Mouse (Mus musculus): ENCODE measurements around the gene Csf2. TPM values are rescaled to one million over a fixed set of nuclear protein-coding genes. Genes with fewer than 3 reads are reported as not detected.
A peak's percentile ranks its signal among the peaks of the same experiment; 100 is the strongest.

Csf2 gene
- polyA plus RNA-seq, 1 experiment from 2014 or later: not detected

- 79% methylated on average over 2 of the region's 2 CpGs for WGBS
- no peaks in the 10 kb centered on the region for H3K36me3 ChIP-seq
- no peak overlapping the region for H3K4me3 ChIP-seq
- no peaks in the 10 kb centered on the region for H3K27me3 ChIP-seq (replicated peaks)
- H3K4me1 ChIP-seq (replicated peaks): no peaks in the 10 kb centered on the region
- H3K9me3 ChIP-seq (replicated peaks): no peaks in the 10 kb centered on the region
- ATAC-seq (ENCODE audit: insufficient number of reproducible peaks, low FRiP score): no peak
- no peak overlapping the region for H3K27ac ChIP-seq (ENCODE audit: poor library complexity, severe bottlenecking)
- no peak overlapping the region for H3K9ac ChIP-seq
- H3K4me2 ChIP-seq: no peak overlapping the region
These were observed 22.0 kb downstream of the Csf2 start for GRCm38 (mm10) chr11:54227478-54227877.

GRCm38 (mm10) chr11:54224475-54224986, 24.9 kb downstream of the Csf2 start:
- peaks cover 7% of the 10 kb centered on the region; the same call in 1 of the 2 replicates for H3K4me1 ChIP-seq (replicated peaks)
- H3K27ac ChIP-seq (ENCODE audit: poor library complexity, severe bottlenecking): no peak overlapping the region
- H3K36me3 ChIP-seq: no peaks in the 10 kb centered on the region
- no peaks in the 10 kb centered on the region for H3K27me3 ChIP-seq (replicated peaks)
- no peaks in the 10 kb centered on the region for H3K9me3 ChIP-seq (replicated peaks)
- WGBS: 74% methylated on average over 5 of the region's 5 CpGs
- no peak overlapping the region for H3K4me3 ChIP-seq
- ATAC-seq (ENCODE audit: insufficient number of reproducible peaks, low FRiP score): no peak
- no peak overlapping the region for H3K9ac ChIP-seq
- H3K4me2 ChIP-seq: no peak overlapping the region

- H3K9me3 ChIP-seq (replicated peaks): no peaks in the 10 kb centered on the region
- no peak for ATAC-seq (ENCODE audit: insufficient number of reproducible peaks, low FRiP score)
- H3K9ac ChIP-seq: no peak overlapping the region
- no peak overlapping the region for H3K27ac ChIP-seq (ENCODE audit: poor library complexity, severe bottlenecking)
- WGBS: 70% methylated on average over 9 of the region's 9 CpGs
- H3K4me3 ChIP-seq: no peak overlapping the region
- H3K4me1 ChIP-seq (replicated peaks): peaks cover 7% of the 10 kb centered on the region; the same call in 1 of the 2 replicates
- H3K27me3 ChIP-seq (replicated peaks): no peaks in the 10 kb centered on the region
- no peaks in the 10 kb centered on the region for H3K36me3 ChIP-seq
- H3K4me2 ChIP-seq: no peak overlapping the region
These were observed 25.6 kb downstream of the Csf2 start for GRCm38 (mm10) chr11:54223637-54224474.

- H3K27me3 ChIP-seq (replicated peaks): no peaks in the 10 kb centered on the region
- no peak overlapping the region for H3K9ac ChIP-seq
- ATAC-seq (ENCODE audit: insufficient number of reproducible peaks, low FRiP score): no peak
- H3K36me3 ChIP-seq: no peaks in the 10 kb centered on the region
- no peak overlapping the region for H3K27ac ChIP-seq (ENCODE audit: poor library complexity, severe bottlenecking)
- WGBS: 19% methylated on average over 6 of the region's 6 CpGs
- peaks cover 7% of the 10 kb centered on the region; the same call in 1 of the 2 replicates for H3K4me1 ChIP-seq (replicated peaks)
- no peak overlapping the region for H3K4me3 ChIP-seq
- H3K9me3 ChIP-seq (replicated peaks): no peaks in the 10 kb centered on the region
- H3K4me2 ChIP-seq: no peak overlapping the region
These were observed 29.3 kb downstream of the Csf2 start for GRCm38 (mm10) chr11:54219903-54220740.

GRCm38 (mm10) chr11:54219191-54219590, 30.3 kb downstream of the Csf2 start:
- ATAC-seq (ENCODE audit: insufficient number of reproducible peaks, low FRiP score): no peak
- Histone ChIP-seq H3K4me1 (replicated peaks) (peaks cover 9% of the 10 kb centered on the region; the same call in 1 of the 2 replicates), H3K9ac (no peak overlapping the region), H3K27ac (ENCODE audit: poor library complexity, severe bottlenecking) (no peak overlapping the region), H3K36me3 (no peaks in the 10 kb centered on the region), H3K4me2 (no peak overlapping the region), H3K4me3 (no peak overlapping the region), H3K9me3 (replicated peaks) (no peaks in the 10 kb centered on the region), H3K27me3 (replicated peaks) (no peaks in the 10 kb centered on the region)
- 71% methylated on average over 1 of the region's 1 CpGs for WGBS

GRCm38 (mm10) chr11:54217384-54217783, 32.1 kb downstream of the Csf2 start:
- H3K4me3 ChIP-seq: no peak overlapping the region
- H3K36me3 ChIP-seq: no peaks in the 10 kb centered on the region
- H3K4me2 ChIP-seq: no peak overlapping the region
- H3K4me1 ChIP-seq (replicated peaks): peaks cover 10% of the 10 kb centered on the region; the same call in 1 of the 2 replicates
- H3K9me3 ChIP-seq (replicated peaks): no peaks in the 10 kb centered on the region
- H3K27me3 ChIP-seq (replicated peaks): no peaks in the 10 kb centered on the region
- WGBS: 58% methylated on average over 7 of the region's 7 CpGs
- ATAC-seq (ENCODE audit: insufficient number of reproducible peaks, low FRiP score): no peak
- H3K9ac ChIP-seq: no peak overlapping the region
- no peak overlapping the region for H3K27ac ChIP-seq (ENCODE audit: poor library complexity, severe bottlenecking)

- Histone ChIP-seq H3K36me3 (no peaks in the 10 kb centered on the region), H3K9ac (no peak overlapping the region), H3K27ac (ENCODE audit: poor library complexity, severe bottlenecking) (no peak overlapping the region), H3K4me3 (no peak overlapping the region), H3K4me2 (no peak overlapping the region), H3K9me3 (replicated peaks) (no peaks in the 10 kb centered on the region), H3K4me1 (replicated peaks) (peaks cover 10% of the 10 kb centered on the region; the same call in 1 of the 2 replicates), H3K27me3 (replicated peaks) (no peaks in the 10 kb centered on the region)
- no peak for ATAC-seq (ENCODE audit: insufficient number of reproducible peaks, low FRiP score)
- WGBS: 58% methylated on average over 6 of the region's 6 CpGs
These were observed 33.4 kb downstream of the Csf2 start for GRCm38 (mm10) chr11:54216091-54216490.

- WGBS: 70% methylated on average over 9 of the region's 9 CpGs
- Histone ChIP-seq H3K4me3 (no peak overlapping the region), H3K4me2 (no peak overlapping the region)
These were observed 34.7 kb downstream of the Csf2 start for GRCm38 (mm10) chr11:54214499-54215443.

GRCm38 (mm10) chr11:54213631-54214030, 35.8 kb downstream of the Csf2 start:
- WGBS: 79% methylated on average over 5 of the region's 5 CpGs
- 0 out of 2 replicates have a peak, but pooled peaks cover 3% of the 10 kb centered on the region for H3K4me1 ChIP-seq (replicated peaks)
- H3K4me3 ChIP-seq: no peak overlapping the region
- H3K27me3 ChIP-seq (replicated peaks): no peaks in the 10 kb centered on the region
- H3K9ac ChIP-seq: no peak overlapping the region
- no peak for ATAC-seq (ENCODE audit: insufficient number of reproducible peaks, low FRiP score)
- no peak overlapping the region for H3K4me2 ChIP-seq
- no peaks in the 10 kb centered on the region for H3K9me3 ChIP-seq (replicated peaks)
- no peak overlapping the region for H3K27ac ChIP-seq (ENCODE audit: poor library complexity, severe bottlenecking)
- no peaks in the 10 kb centered on the region for H3K36me3 ChIP-seq

More at GRCm38 (mm10) chr11:54214499-54215443, 34.7 kb downstream of the Csf2 start:
- no peak for ATAC-seq (ENCODE audit: insufficient number of reproducible peaks, low FRiP score)
- Histone ChIP-seq H3K36me3 (no peaks in the 10 kb centered on the region), H3K4me1 (replicated peaks) (0 out of 2 replicates have a peak, but pooled peaks cover 4% of the 10 kb centered on the region), H3K27me3 (replicated peaks) (no peaks in the 10 kb centered on the region), H3K9ac (no peak overlapping the region), H3K9me3 (replicated peaks) (no peaks in the 10 kb centered on the region), H3K27ac (ENCODE audit: poor library complexity, severe bottlenecking) (no peak overlapping the region)

- peak; percentile 48 for ATAC-seq (ENCODE audit: insufficient number of reproducible peaks, low FRiP score)
- H3K4me3 ChIP-seq: no peak overlapping the region
- H3K9ac ChIP-seq: no peak overlapping the region
- 61% methylated on average over 5 of the region's 5 CpGs for WGBS
- H3K4me1 ChIP-seq (replicated peaks): no peaks in the 10 kb centered on the region
- H3K4me2 ChIP-seq: no peak overlapping the region
- no peaks in the 10 kb centered on the region for H3K27me3 ChIP-seq (replicated peaks)
- no peaks in the 10 kb centered on the region for H3K36me3 ChIP-seq
- H3K9me3 ChIP-seq (replicated peaks): no peaks in the 10 kb centered on the region
- H3K27ac ChIP-seq (ENCODE audit: poor library complexity, severe bottlenecking): no peak overlapping the region
These were observed 42.5 kb downstream of the Csf2 start for GRCm38 (mm10) chr11:54206993-54207392.

All from heart, embryonic 12.5 days (tissue).